Mouse (Mus musculus) thymus, postnatal 4 days (tissue): ENCODE data around the gene Sart1.
A peak's percentile ranks its signal among the peaks of the same experiment; 100 is the strongest.

Experiments
- DNase-seq: peaks from one replicate; pipeline ENCODE4 v3.0.0; 2021

The Sart1 gene

GRCm38 (mm10) chr19:5388588-5389242 lies at the start of gene Sart1:
TSS of gene Sart1 (minus strand) at chr19:5388703.
- DNase-seq = peak; percentile 94

- DNase-seq = no peak
Observed at GRCm38 (mm10) chr19:5433951-5434350, 45.4 kb upstream of the Sart1 start.

- DNase-seq = peak; percentile 77
Observed at GRCm38 (mm10) chr19:5432992-5433852, 44.7 kb upstream of the Sart1 start.

- DNase-seq = no peak
Observed at GRCm38 (mm10) chr19:5431911-5432464, 43.5 kb upstream of the Sart1 start.

GRCm38 (mm10) chr19:5430408-5430807 lies 41.9 kb upstream of the Sart1 start:
- DNase-seq = peak; percentile 43

GRCm38 (mm10) chr19:5429806-5430205 lies 41.3 kb upstream of the Sart1 start:
- peak; percentile 24 for DNase-seq

- DNase-seq = no peak
Observed at GRCm38 (mm10) chr19:5429219-5429618, 40.7 kb upstream of the Sart1 start.

GRCm38 (mm10) chr19:5428083-5428482 lies 39.6 kb upstream of the Sart1 start:
- peak; percentile 56 for DNase-seq

- DNase-seq = no peak
Observed at GRCm38 (mm10) chr19:5426640-5427290, 38.3 kb upstream of the Sart1 start.

GRCm38 (mm10) chr19:5425906-5426565 lies 37.5 kb upstream of the Sart1 start:
- DNase-seq = peak; percentile 37

- DNase-seq = peak; percentile 99
Observed at GRCm38 (mm10) chr19:5424782-5425741, 36.6 kb upstream of the Sart1 start, which contains the start of the genes Drap1 and AI837181. TSS of gene Drap1 (minus strand) at chr19:5424979. TSS of gene AI837181 (plus strand) at chr19:5425144.

- DNase-seq = peak; percentile 87
Observed at GRCm38 (mm10) chr19:5424092-5424781, 35.7 kb upstream of the Sart1 start.

- DNase-seq = peak; percentile 42
Observed at GRCm38 (mm10) chr19:5423561-5423960, 35.1 kb upstream of the Sart1 start.

GRCm38 (mm10) chr19:5422895-5423443 lies 34.5 kb upstream of the Sart1 start:
- peak; percentile 50 for DNase-seq

- DNase-seq = peak; percentile 51
Observed at GRCm38 (mm10) chr19:5422267-5422666, 33.8 kb upstream of the Sart1 start.

- peak; percentile 36 for DNase-seq
Observed at GRCm38 (mm10) chr19:5421784-5422183, 33.3 kb upstream of the Sart1 start.

- no peak for DNase-seq
Observed at GRCm38 (mm10) chr19:5420579-5420978, 32.1 kb upstream of the Sart1 start.

- no peak for DNase-seq
Observed at GRCm38 (mm10) chr19:5419630-5420029, 31.1 kb upstream of the Sart1 start.

GRCm38 (mm10) chr19:5418750-5419466 lies 30.4 kb upstream of the Sart1 start:
- DNase-seq = no peak

GRCm38 (mm10) chr19:5414534-5414957 lies 26.0 kb upstream of the Sart1 start:
- DNase-seq = no peak
